Mouse (Mus musculus) embryonic facial prominence, embryonic 14.5 days (tissue): ENCODE measurements around the gene Frem3. TPM values are rescaled to one million over a fixed set of nuclear protein-coding genes. Genes with fewer than 3 reads are reported as not detected.
A peak's percentile ranks its signal among the peaks of the same experiment; 100 is the strongest.

Experiments used
- ATAC-seq: fragments of 200-750 bp; cut with Nextera tagmentation; 2 replicates; pipeline ENCODE4 v1.8.0; 2017; ENCODE audit warnings: low read depth, moderate number of reproducible peaks, moderate TSS enrichment
- DNase-seq: peaks from one replicate; pipeline ENCODE4 v3.0.0-alpha.2; 2015; ENCODE audit warnings: low spot score
- H3K27ac ChIP-seq: fragments of 300-500 bp; sonication (generic); replicated peaks from 2 replicates; pipeline ENCODE4 v1.5.1; 2014; ENCODE audit warnings: low read depth, mild to moderate bottlenecking, low read length, moderate library complexity
- H3K27me3 ChIP-seq: fragments of 300-500 bp; sonication (generic); replicated peaks from 2 replicates; pipeline ENCODE4 v1.6.1; 2014; ENCODE audit warnings: low read length; ENCODE audit not compliant: control insufficient read depth, insufficient read depth
- H3K36me3 ChIP-seq: fragments of 300-500 bp; sonication (generic); 2 replicates; pipeline ENCODE4 v1.6.1; 2014; ENCODE audit warnings: low read length, mixed read lengths; ENCODE audit not compliant: control insufficient read depth, insufficient read depth
- H3K4me1 ChIP-seq: fragments of 300-500 bp; sonication (generic); 2 replicates; pipeline ENCODE4 v1.6.1; 2014; ENCODE audit warnings: antibody characterized with exemption, low read length; ENCODE audit not compliant: control insufficient read depth, insufficient read depth
- H3K4me2 ChIP-seq: fragments of 300-500 bp; sonication (generic); 2 replicates; pipeline ENCODE4 v1.6.1; 2014; ENCODE audit warnings: low read depth, mild to moderate bottlenecking, low read length, moderate library complexity, mixed read lengths
- H3K4me3 ChIP-seq: fragments of 300-500 bp; sonication (generic); 2 replicates; pipeline ENCODE4 v1.5.1; 2014; ENCODE audit warnings: low read depth, mild to moderate bottlenecking, low read length
- H3K9ac ChIP-seq: fragments of 300-500 bp; sonication (generic); 2 replicates; pipeline ENCODE4 v1.6.1; 2014; ENCODE audit warnings: low read depth, mild to moderate bottlenecking, low read length, moderate library complexity, mixed read lengths
- H3K9me3 ChIP-seq: fragments of 300-500 bp; sonication (generic); 2 replicates; pipeline ENCODE4 v1.6.1; 2016; ENCODE audit warnings: low read length; ENCODE audit not compliant: control insufficient read depth
- WGBS: fragments of 180-500 bp; shearing (Covaris S2); extraction: QIAGEN DNeasy Blood & Tissue Kit; methylation state at CpG from one replicate; pipeline ENCODE4 v1.1.7; 2014; 5-methylcytosine and 5-hydroxymethylcytosine counted together
- polyA plus RNA-seq: library from polyadenylated mRNA; unstranded; fragments of >200 nt; fragmentation: Nextera tagmentation; extraction: Ambion mirVana; gene quantifications from 2 replicates; pipeline ENCODE4 v1.2.1, GENCODE M21; 2014

Gene Frem3
- polyA plus RNA-seq, 1 experiment from 2014 or later: 0.07 TPM

GRCm38 (mm10) chr8:80600600-80601170, 10.2 kb upstream of the Frem3 start:
- no peak for ATAC-seq
- no peak for DNase-seq
- no peak overlapping the region for H3K27ac ChIP-seq
- no peaks in the 10 kb centered on the region for H3K36me3 ChIP-seq
- no peak overlapping the region for H3K4me2 ChIP-seq
- WGBS: 70% methylated on average over 6 of the region's 6 CpGs
- H3K4me3 ChIP-seq: no peak overlapping the region
- H3K9ac ChIP-seq: no peak overlapping the region
- no peaks in the 10 kb centered on the region for H3K27me3 ChIP-seq
- no peaks in the 10 kb centered on the region for H3K4me1 ChIP-seq
- H3K9me3 ChIP-seq: no peaks in the 10 kb centered on the region

- Histone ChIP-seq H3K4me3 (no peak overlapping the region), H3K4me1 (no peaks in the 10 kb centered on the region), H3K27me3 (no peaks in the 10 kb centered on the region), H3K36me3 (no peaks in the 10 kb centered on the region), H3K9me3 (no peaks in the 10 kb centered on the region), H3K4me2 (no peak overlapping the region), H3K27ac (no peak overlapping the region), H3K9ac (no peak overlapping the region)
- WGBS: 72% methylated on average over 4 of the region's 4 CpGs
- ATAC-seq (no peak), DNase-seq (no peak)
These were observed 9.0 kb upstream of the Frem3 start for GRCm38 (mm10) chr8:80601886-80602285.

GRCm38 (mm10) chr8:80607082-80607481, 3.8 kb upstream of the Frem3 start:
- Histone ChIP-seq H3K9ac (no peak overlapping the region), H3K36me3 (no peaks in the 10 kb centered on the region), H3K4me3 (no peak overlapping the region), H3K27me3 (peaks cover 16% of the 10 kb centered on the region), H3K27ac (no peak overlapping the region), H3K4me2 (no peak overlapping the region), H3K9me3 (no peaks in the 10 kb centered on the region), H3K4me1 (peaks cover 10% of the 10 kb centered on the region; the same call in 1 of the 2 replicates)
- WGBS: 90% methylated on average over 4 of the region's 4 CpGs
- no peak for ATAC-seq
- no peak for DNase-seq

- H3K4me1 ChIP-seq: peaks cover 10% of the 10 kb centered on the region; the same call in 1 of the 2 replicates
- H3K27ac ChIP-seq: no peak overlapping the region
- H3K36me3 ChIP-seq: no peaks in the 10 kb centered on the region
- peak overlapping the region; percentile 47 for H3K4me2 ChIP-seq
- DNase-seq (no peak), ATAC-seq (no peak)
- H3K9ac ChIP-seq: no peak overlapping the region
- H3K27me3 ChIP-seq: peaks cover 19% of the 10 kb centered on the region
- 6% methylated on average over 12 of the region's 12 CpGs for WGBS
- H3K4me3 ChIP-seq: peak overlapping the region; percentile 25
- no peaks in the 10 kb centered on the region for H3K9me3 ChIP-seq
These were observed 516 bp downstream of the Frem3 start for GRCm38 (mm10) chr8:80611441-80611751.

- Histone ChIP-seq H3K9me3 (no peaks in the 10 kb centered on the region), H3K27me3 (no peaks in the 10 kb centered on the region), H3K4me3 (no peak overlapping the region), H3K27ac (no peak overlapping the region), H3K4me1 (0 out of 2 replicates have a peak, but pooled peaks cover 3% of the 10 kb centered on the region), H3K9ac (no peak overlapping the region), H3K4me2 (no peak overlapping the region), H3K36me3 (no peaks in the 10 kb centered on the region)
- DNase-seq: no peak
- 46% methylated on average over 3 of the region's 3 CpGs for WGBS
- no peak for ATAC-seq
These were observed 8.9 kb downstream of the Frem3 start for GRCm38 (mm10) chr8:80619787-80620186.

- 70% methylated on average over 6 of the region's 6 CpGs for WGBS
- DNase-seq: no peak
- H3K27me3 ChIP-seq: no peaks in the 10 kb centered on the region
These were observed 36.5 kb downstream of the Frem3 start for GRCm38 (mm10) chr8:80647394-80647793.

GRCm38 (mm10) chr8:80657639-80658038, 46.8 kb downstream of the Frem3 start:
- ATAC-seq: no peak
- H3K9ac ChIP-seq: no peak overlapping the region
- WGBS: 32% methylated on average over 4 of the region's 4 CpGs
- H3K4me1 ChIP-seq: no peaks in the 10 kb centered on the region
- no peaks in the 10 kb centered on the region for H3K27me3 ChIP-seq
- DNase-seq: no peak
- no peaks in the 10 kb centered on the region for H3K9me3 ChIP-seq
- no peaks in the 10 kb centered on the region for H3K36me3 ChIP-seq
- no peak overlapping the region for H3K4me2 ChIP-seq
- no peak overlapping the region for H3K27ac ChIP-seq
- H3K4me3 ChIP-seq: no peak overlapping the region

More at GRCm38 (mm10) chr8:80647394-80647793, 36.5 kb downstream of the Frem3 start:
- Histone ChIP-seq H3K4me1 (no peaks in the 10 kb centered on the region), H3K4me3 (no peak overlapping the region), H3K36me3 (no peaks in the 10 kb centered on the region), H3K9ac (no peak overlapping the region), H3K27ac (no peak overlapping the region), H3K9me3 (no peaks in the 10 kb centered on the region), H3K4me2 (no peak overlapping the region)
- ATAC-seq: no peak

- H3K4me3 ChIP-seq: no peak overlapping the region
- H3K36me3 ChIP-seq: no peaks in the 10 kb centered on the region
- DNase-seq: no peak
- ATAC-seq: no peak
- H3K4me1 ChIP-seq: no peaks in the 10 kb centered on the region
- H3K27ac ChIP-seq: no peak overlapping the region
- no peaks in the 10 kb centered on the region for H3K9me3 ChIP-seq
- WGBS: 75% methylated on average over 4 of the region's 4 CpGs
- H3K4me2 ChIP-seq: no peak overlapping the region
- H3K9ac ChIP-seq: no peak overlapping the region
- no peaks in the 10 kb centered on the region for H3K27me3 ChIP-seq
These were observed 50.2 kb downstream of the Frem3 start for GRCm38 (mm10) chr8:80661055-80661454.

GRCm38 (mm10) chr8:80663476-80663875, 52.6 kb downstream of the Frem3 start:
- Histone ChIP-seq H3K4me3 (no peak overlapping the region), H3K36me3 (no peaks in the 10 kb centered on the region), H3K9me3 (no peaks in the 10 kb centered on the region), H3K27ac (no peak overlapping the region), H3K27me3 (no peaks in the 10 kb centered on the region), H3K4me2 (no peak overlapping the region), H3K9ac (no peak overlapping the region), H3K4me1 (no peaks in the 10 kb centered on the region)
- WGBS: 67% methylated on average over 3 of the region's 3 CpGs
- no peak for ATAC-seq
- no peak for DNase-seq
